Mouse (Mus musculus): ENCODE results near the gene Pdzrn4.

Gene Pdzrn4

DNA sequence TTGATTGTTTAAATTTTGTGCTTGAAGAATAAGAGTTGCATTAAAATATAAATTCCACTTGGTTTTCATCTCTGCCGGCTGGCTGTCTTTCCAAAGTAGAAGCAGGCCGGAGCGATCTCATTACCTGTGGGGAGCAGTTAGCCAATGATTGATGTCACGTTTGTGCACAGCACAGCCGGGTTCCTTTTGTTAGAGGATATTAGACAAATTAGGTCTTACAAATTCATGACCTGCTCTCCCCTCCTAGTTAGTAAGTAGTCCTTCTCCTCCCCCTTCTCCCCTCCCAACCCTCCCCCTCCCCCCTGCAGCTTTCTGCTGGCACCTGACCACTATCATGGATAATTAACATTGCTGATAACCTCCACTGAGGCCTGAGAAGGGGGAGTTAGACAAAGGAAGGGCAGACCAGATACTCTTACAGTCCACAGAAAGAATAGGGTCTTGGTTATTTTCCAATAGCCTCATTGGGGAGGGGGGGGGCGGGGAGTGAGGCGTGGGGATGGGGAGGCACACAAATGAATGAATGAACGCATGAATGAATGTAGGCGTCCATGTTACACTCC, 103.7 kb downstream of the Pdzrn4 start:
- no peak for DNase-seq (ENCODE audit: low read depth, low spot score)

DNA sequence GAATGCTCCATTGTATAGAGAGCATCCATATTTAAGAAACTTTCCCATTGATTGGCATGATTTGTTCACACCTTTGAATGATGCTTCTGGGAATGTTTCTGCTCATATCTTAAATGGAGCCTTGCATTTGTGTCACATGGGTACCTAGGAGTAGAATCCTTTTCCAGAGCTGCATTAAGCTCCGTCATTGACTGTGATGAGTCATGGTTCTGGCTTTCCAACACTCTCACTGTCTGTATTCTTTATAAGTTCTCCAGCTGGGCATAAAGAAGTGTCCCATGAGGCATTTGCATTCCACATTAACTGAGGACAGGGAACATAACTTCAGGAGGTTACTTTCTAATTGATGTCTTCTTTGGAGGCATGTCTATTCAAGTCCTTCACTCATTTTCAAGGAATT, 106.1 kb downstream of the Pdzrn4 start:
- no peak for DNase-seq (ENCODE audit: low read depth, low spot score)

DNA sequence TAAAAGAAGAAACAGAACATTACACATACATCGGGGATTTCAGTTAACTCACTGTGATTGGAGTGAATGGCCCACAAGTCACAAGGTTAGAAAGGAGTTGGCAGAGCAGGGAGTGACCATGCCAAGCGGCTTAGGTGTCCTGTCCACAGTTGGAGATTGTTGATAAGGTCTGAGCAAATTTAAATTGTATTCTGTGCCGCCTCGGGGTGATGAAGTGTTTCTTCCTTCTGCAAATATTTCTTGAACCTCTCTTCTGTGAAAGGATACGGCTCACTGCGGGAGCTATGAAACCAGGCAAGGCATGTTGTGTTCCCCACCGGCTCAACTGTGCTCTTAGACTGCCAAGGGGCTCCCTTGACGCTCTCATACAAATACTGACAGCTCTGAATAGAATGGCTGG, 112.7 kb downstream of the Pdzrn4 start:
- no peak for DNase-seq (ENCODE audit: low read depth, low spot score)

DNA sequence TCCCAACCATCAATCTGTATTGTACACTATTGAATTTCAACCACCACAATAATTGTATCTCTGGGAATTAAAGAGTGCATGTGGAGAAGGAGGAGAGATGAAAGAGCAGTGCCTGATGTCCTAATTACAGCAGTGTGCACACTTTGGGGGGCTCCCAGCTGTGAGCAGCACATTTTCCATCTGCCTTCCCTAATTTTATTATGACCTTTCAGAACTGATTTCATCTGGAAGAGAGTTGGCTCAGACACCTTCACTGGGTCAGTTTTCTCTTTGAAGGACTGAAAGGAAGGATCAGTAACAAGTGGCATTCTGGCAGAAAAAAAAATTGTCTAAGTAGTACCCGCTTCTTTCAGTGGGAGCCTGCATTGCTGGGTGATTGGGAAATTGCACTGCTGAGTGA, 119.0 kb downstream of the Pdzrn4 start:
- no peak for DNase-seq (ENCODE audit: low read depth, low spot score)

DNA sequence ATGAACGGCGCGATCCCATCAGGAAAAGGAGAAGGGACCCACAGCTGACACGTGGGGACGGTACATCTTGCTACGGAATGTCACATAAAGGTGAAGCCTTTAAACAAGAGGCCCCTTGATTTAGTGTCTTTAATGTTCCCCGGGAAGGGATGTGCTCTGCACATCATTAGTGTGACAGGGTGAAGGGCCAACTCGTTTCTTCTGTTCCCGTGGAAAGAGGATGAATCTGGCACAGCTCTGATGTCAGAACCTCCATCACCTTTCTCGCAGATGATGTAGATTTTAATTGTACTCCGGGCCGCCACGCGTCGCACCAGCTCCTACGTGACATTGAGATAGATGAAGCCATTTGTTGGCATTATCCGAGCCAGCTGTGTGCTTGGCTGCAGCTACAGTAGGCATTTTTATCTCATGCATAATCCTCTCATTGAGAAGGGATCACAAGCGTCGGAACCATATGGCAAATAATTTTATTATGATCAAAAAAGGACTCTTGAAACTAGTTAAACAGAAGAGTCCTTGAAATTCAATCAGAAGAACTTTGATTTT, 124.1 kb downstream of the Pdzrn4 start:
- DNase-seq (ENCODE audit: low read depth, low spot score): no peak

DNA sequence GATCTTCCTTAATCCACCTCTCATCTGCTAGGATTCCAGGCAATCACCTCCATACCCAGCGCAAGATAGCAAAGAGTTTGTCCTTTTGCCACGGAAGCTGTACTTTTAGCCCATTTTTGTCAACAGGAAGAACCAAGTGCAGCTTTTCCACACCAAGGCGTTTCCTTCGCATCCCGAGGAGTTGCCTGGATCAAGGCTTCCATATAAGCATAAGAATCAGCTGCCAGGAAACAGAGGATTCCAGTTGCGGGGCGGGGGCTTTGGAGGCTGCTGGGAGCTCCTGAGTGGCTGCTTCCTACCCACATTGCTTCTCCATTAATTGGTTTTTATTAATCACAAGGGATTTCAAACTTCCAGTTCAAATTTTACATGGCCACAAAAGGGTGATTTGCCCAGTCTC, 125.0 kb downstream of the Pdzrn4 start:
- no peak for DNase-seq (ENCODE audit: low read depth, low spot score)

DNA sequence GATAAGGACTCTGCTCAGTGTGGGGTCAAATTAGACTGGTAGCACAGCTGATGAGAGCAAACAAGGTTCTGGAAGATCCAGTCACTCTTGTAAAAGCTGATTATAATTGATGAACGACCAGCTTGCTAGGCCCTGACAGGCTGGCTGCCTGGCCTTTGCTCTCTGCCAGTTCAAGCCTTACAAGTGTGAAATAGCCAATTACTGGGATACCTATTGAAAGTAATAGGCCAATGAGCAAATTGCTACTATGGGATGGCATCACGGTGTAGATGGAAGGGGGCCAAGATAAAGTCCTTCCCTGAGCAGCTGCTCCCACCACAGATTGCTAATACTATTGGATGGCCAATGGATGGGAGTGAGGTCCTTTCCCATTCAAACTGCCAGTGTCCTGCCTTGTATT, 128.2 kb downstream of the Pdzrn4 start:
- DNase-seq (ENCODE audit: low read depth, low spot score): no peak

DNA sequence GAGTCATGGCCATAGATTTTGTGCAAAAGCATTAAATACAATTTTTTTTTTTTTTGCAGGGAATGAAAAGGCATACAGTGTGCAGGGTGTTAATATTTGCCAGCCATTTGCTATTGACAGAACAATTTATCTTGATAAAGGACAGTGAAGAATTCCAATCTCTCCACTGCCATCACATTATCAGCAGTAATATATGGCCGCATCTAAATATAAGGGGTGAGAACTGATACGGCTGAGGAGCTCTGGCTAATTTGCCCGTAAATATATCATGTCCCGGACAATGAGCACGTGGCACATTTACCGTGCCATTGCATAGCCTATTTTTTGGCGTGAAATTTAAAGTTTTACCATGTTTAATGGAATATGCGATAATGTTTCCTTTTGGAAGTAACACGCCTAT, 128.7 kb downstream of the Pdzrn4 start:
- DNase-seq (ENCODE audit: low read depth, low spot score): no peak

DNA sequence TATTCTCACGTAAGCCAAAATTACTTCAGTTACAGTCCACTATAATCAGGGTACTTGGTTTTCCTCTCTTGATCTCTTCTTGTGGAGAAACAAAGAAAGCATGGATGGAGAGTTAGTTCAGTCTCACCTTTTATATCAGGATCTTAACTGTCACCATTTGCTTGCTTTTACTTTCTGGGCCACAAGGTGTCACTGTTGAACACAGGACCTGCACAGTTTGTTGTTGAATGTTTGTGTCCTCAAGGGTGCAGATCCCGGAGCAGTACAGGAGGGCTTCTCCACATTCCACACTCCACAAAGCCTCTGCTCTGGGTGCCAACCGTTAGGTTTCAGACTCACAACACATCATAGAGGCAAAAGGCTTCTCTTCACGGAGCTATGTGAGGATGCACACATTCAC, 130.1 kb downstream of the Pdzrn4 start:
- no peak for DNase-seq (ENCODE audit: low read depth, low spot score)

DNA sequence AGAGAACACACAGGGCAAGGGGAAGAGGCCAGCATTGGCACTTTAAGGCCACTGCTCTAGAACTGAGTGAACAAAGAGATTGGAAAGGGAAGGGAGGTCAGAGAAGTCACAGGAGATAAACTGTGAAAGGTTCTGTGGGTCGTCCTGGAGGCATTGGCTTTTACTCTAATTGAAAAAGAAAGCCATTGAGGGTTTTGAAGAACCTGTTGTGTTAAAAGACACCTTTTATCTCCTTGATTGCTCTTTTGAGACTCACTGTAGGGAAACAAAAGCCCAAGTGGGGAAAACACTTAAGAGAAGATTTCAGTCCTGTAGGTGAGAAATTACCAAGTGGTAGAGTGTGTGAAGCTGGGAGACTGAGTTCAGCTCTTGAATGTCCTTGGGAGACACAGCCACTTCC, 146.6 kb downstream of the Pdzrn4 start:
- DNase-seq (ENCODE audit: low read depth, low spot score): no peak

DNA sequence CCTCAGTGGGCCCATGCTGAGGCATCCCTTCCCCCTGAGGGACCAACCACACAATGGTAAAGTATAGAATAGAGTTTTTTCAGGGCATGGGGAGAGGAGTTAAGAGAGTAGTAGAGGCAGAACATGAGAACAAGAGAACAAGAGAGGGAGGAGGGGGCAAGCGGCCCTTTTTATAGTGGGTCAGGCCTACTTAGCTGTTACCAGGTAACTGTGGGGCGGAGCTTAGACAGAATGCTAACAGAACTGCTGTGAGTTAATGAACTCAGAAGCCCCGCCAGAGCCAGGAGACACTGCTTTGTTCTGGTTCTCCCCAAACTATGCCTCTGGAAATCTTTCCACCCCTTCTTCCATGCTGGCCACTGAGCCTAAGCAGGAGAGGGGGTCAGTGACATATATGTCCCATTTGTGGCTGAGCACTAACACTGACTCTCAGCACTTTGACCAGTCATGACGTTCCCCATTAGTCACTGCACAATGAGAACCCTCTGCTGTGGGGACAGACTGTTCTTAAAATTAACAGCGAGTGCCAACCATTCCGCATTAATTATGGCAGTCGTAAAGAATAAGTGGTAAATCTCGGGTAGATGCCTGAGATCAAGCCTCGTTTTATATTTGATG, 150.7 kb downstream of the Pdzrn4 start:
- no peak for DNase-seq (ENCODE audit: low read depth, low spot score)

DNA sequence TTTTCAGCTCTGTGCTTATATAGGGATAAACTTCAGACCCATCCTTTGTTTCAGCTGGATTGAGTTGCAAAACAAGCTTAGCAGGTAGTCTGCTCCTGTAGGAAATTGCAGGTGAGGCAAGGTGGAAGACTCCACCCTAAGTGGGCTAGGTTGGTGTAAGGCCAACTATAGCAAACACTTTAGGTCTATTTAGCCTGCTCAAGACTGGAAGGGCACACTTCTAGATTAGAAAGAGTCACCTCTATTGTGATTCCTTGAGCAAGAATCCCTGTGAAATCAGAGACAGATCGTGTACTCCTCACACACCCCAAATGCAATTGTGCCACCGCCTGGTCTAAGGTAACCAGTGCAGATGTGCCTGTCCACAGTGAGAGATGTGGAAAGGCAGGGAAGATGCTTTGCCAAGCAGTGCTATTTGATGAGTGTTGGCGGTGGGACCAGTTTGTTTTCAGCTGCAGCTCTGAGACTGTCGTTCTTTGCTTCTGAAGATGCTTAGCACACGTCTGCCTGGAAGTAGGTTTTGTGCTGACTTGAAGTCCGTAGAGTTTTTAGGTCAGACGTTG, 158.4 kb downstream of the Pdzrn4 start:
- DNase-seq (ENCODE audit: low read depth, low spot score): no peak

DNA sequence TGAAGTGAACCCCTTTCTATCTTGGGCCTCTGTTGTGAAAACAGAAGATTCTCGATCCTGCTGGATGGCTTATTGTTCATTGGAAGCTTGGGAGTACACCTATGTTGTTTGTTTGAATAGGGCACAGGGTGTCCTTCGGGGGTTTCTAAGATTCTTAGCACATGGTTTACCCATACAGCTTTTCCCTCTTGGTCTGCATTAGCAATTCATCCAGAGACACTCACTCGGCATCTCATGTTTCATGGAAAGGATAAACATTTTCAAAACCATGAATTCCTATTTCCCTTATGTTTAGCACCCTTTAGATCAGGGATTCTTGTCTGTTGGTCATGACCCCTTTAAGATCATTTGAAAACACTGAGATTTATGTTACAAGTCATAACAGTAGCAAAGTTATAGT, 159.0 kb downstream of the Pdzrn4 start:
- no peak for DNase-seq (ENCODE audit: low read depth, low spot score)

DNA sequence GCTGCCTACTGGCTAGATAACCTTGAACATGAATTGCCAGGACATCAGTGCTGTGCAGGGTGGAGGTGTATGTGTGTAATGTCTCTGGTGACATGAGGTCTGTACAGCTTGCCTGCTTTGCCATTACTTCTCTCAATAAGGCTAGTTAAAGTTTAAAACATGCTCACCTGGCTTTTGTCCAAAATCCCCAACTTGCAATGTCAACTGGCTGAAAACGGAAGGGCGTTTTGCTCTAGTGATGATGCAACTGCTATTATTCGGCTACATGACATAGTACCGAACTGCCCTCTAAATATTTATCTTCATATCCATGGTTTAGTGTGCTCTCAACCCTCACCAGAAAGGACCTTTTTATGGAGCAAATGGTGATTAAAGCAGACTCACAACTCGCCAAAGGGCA, 161.9 kb downstream of the Pdzrn4 start:
- DNase-seq (ENCODE audit: low read depth, low spot score): no peak

DNA sequence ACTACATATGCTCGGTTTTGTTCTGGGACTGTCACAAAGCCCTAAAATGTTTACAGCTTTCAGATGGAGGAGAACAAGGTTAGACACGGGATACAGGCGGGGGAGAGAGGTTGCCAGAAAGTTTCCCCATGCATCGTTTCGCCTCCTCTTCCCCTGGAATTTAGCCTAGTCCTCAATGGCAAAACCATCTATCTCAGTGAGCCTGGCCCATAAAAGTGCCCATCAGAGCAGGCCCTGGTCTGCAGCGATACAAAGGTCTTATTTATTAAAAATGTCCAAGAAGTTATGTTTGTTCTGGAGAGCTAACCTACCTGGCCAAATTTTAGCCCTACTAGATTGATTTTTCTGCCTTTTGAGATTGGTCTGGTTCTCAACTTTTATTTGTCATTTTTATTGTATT, 165.5 kb downstream of the Pdzrn4 start:
- DNase-seq (ENCODE audit: low read depth, low spot score): no peak

DNA sequence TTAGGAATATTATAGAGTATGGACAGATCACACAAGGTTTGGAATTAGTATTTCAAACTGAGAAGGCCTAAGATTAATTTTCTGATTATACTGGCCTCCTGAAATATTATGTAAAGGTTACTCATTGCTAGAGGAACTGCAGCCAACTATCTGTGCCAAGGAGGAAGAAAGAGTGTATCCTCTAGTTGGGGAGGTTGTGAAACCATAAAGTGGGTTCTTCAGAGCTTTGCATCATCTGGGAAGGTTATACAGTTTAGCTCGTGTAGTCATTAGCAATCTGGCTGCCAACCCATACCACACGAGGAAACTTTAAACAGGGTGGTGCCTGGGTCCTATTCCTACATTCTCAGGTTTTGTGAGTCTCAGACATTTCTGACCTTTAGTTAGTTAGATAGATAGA, 166.9 kb downstream of the Pdzrn4 start:
- no peak for DNase-seq (ENCODE audit: low read depth, low spot score)

DNA sequence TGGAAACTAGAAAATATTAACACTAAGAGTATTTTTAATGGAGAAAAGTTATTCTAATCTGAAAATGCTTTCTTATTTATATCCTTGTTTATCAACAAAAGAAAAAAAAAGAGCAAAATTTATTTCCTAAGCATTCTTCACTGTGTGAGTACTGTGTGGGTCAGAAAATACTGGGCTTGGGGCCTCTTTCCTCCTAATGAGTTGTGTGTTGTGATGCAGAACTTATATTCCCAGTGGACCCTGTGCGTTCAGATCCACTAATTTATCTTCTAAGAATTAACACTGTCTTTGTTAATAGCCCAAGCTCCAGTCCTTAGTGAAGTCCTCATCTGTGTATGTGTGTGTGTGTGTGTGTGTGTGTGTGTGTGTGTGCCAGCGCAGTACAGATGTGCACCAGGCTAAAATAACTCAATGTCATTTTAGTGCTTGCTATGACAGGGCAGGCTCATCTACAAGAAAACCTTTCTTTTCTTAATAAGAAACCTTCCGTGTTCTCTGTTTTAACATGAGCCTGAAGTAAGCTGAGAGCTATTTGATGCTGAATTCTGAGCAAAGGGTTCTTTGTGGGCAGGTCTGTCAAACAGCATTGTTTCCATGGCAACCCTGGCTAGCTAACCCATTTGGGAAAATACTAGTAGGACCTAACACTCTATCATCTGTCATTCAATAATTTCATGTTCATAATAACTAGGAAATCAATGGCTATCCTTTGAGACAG, 174.0 kb downstream of the Pdzrn4 start:
- peak; percentile 55 for DNase-seq (ENCODE audit: low read depth, low spot score)

DNA sequence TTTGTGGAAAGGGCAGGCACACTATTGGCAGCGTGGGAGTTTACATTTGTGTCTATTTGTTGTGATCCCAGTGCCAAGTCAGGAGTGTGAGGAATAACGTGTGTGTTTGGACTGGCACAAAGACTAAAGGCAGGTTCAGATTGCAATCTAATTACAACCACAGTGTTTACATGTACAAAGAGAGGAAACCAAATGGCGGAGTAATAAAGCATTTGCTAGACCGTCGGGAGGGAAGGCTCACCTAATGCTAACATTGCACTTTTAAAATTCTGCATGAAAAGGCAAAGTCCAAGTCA, 174.5 kb downstream of the Pdzrn4 start:
- no peak for DNase-seq (ENCODE audit: low read depth, low spot score)

DNA sequence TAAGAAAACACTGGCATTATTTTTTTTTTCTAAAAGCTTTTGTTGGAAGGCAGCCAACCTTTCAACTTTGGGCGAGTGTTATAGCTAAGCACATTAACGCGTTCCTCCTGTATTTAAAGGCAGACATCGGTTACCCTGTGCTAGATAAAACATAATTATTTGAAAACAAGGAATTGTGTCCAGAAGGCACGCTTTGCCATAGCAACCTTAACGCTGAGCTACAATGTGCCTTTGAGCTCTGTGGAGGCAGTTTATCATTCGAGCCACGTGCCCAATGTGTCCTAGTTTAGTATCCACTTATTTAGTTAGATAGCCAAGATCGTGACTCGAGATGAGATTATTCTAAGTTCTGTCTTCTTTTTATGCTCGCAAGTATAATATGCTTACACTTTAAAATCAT, 180.8 kb downstream of the Pdzrn4 start:
- peak; percentile 66 for DNase-seq (ENCODE audit: low read depth, low spot score)

DNA sequence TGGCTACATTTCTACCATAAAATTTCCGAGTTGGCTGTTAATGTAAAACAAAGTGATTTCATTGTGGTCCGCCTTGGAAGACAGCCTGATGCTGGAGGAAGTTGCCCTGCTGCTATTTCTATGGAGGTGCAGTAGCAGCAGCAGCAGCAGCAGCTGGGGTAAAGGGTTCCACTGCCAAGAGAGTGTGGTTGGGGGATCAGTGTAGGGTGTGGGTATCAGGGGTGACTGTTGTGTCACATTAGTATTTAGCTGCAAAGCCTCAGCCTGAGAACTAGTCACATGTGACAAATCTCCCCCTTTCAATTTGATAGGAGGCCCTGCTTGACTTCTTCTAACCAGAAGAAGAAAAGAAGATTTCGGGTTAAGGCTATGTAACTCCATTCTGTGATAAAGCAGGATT, 183.5 kb downstream of the Pdzrn4 start:
- no peak for DNase-seq (ENCODE audit: low read depth, low spot score)

DNA sequence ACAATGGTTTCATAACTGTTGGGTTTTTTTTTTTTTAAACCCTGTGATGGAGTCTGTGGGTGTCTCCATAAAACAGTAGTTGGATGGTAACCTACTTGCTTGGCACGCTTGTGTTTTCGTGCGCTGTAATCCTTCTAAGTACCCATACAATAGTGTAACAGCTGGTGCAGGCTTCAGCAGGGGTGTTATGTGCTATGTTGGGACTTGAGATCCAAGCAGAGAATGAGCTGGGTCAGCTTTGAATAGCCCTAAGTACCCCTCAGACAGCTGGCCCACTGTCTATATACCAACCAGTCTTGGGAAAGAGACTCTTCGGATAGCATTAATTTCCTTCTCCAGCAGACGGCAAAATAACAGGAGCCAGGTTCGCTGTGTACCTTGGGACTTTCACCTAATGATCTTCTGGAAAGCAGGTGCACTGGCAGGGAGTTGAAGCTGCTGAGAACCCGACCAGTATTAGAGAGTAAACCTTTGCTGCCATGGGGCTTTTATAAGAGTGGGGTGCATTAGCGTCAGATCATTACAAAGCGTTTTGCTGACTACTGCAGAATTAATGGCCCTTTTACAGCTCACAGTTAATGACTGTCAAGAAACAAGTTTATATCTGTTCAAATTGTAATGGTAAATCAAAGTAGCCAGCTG, 184.2 kb downstream of the Pdzrn4 start:
- DNase-seq (ENCODE audit: low read depth, low spot score): peak; percentile 81

DNA sequence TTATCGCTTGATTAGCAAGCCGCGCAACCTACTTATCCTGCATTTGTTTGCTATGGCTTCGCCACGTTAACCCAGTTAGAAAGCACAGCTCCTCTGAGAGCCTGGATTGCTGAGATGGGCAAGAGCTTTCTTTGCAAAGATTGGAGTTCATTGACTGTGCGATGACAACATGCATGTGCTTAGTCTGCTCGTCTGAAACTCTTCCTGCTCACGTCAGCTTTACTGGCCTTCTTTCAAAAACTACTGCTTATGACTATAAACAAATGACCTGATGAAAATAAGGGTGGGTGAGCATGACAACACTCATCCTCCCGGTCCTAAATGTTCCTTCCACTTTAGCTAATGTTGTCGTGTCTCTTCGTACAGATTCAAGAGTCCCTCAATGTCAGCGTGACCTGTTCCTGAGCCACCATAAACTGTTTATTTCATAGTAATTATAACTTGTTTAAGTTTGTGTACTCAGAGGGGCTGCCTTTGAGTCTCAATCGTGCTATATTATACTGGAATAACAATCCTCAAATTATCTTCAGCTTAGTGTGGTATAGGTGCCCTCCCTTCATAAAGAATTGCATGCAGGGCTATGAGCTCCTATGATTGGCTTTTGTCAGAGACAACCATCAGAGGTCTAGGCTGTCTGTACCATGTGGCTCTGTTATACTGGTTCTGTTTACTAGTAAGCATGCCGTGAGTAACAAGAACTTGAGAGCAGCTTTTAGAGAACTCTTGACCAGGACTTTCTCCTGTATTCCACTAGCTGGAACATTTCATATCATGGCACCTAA, 187.9 kb downstream of the Pdzrn4 start:
- no peak for DNase-seq (ENCODE audit: low read depth, low spot score)

Data from telencephalon, adult 2 months (tissue).